Mouse (Mus musculus): ENCODE measurements around the gene Prss36. TPM values are rescaled to one million over a fixed set of nuclear protein-coding genes. Genes with fewer than 3 reads are reported as not detected.

The Prss36 gene
- polyA plus RNA-seq, 1 experiment from 2014 or later, result 11.0 TPM

DNA sequence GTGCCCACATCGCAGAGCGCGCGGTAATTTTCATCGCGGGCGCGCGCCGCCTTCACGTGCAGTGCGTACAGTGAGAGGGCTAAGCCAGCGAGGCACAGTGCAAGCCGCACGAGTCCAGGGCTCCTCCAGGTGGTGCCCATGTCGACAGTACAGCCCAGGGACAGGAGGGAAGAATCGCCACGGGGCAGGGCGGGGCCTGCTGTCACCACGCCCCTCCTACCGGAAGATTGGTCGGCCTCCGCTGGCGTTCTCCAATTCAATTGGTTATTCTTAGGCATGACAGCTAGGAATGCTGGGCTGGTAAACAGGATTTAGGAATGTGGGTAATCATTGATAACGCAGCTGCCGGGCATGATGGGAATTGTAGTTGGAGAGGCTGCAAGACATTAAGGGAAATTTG is 51.1 kb downstream of the Prss36 start, which contains the start of the genes Gm21974 and Vkorc1:
Gene Gm21974 (minus strand): TSS at position 13 of the 400 bp plus-strand sequence.
Gene Vkorc1 (minus strand): TSS at position 176 of the 400 bp plus-strand sequence.
- ATAC-seq (replicated peaks; ENCODE audit: insufficient number of reproducible peaks, low FRiP score, low TSS enrichment, low read depth), result peak; percentile 97
- H3K4me2 ChIP-seq (ENCODE audit: low read depth, low read length), result peak within 1 kb of the TSS; percentile 76
- H3K27me3 ChIP-seq (ENCODE audit: control insufficient read depth, insufficient read depth, low read length), result no peaks in the 10 kb centered on the region
- under 1% methylated on average over 26 of the region's 26 CpGs for WGBS
- H3K4me3 ChIP-seq (ENCODE audit: low read depth, low read length), result peak within 1 kb of the TSS; percentile 56
- peak; percentile 96 for DNase-seq (ENCODE audit: low spot score)
- peak within 1 kb of the TSS; percentile 65 for H3K9ac ChIP-seq (replicated peaks; ENCODE audit: low read length)
- no peaks in the 10 kb centered on the region for H3K4me1 ChIP-seq (ENCODE audit: control insufficient read depth, insufficient read depth, low read length)
- no peaks in the 10 kb centered on the region for H3K9me3 ChIP-seq (replicated peaks; ENCODE audit: control insufficient read depth, low read length)
- H3K27ac ChIP-seq (replicated peaks; ENCODE audit: low read depth, low read length), result peak within 1 kb of the TSS; percentile 22
- H3K36me3 ChIP-seq (replicated peaks; ENCODE audit: control insufficient read depth, insufficient read depth, low read depth, low read length), result no peaks in the 10 kb centered on the region

DNA sequence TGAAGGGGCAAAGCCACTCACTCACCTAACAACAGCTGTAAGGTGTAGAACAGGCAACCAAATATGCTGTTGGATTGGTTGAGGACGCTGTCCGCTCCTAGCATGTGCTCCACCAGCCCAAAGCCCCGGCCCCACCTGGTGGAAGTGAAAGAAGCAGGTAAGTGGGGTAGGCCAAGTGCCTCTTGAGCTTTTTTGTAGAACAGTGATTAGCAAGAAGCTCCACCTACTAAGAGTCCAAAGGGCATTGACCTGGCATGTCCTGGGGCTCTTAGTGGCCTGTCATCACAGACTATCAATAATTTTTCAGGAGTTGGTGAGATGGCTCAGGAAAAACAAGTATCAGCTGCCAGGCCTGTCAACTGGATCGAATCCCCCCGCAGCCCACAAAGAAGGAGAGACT is 52.0 kb downstream of the Prss36 start:
- H3K27ac ChIP-seq (replicated peaks; ENCODE audit: low read depth, low read length), result no peak overlapping the region
- no peaks in the 10 kb centered on the region for H3K9me3 ChIP-seq (replicated peaks; ENCODE audit: control insufficient read depth, low read length)
- H3K4me3 ChIP-seq (ENCODE audit: low read depth, low read length), result peak overlapping the region; percentile 56
- H3K4me1 ChIP-seq (ENCODE audit: control insufficient read depth, insufficient read depth, low read length), result no peaks in the 10 kb centered on the region
- 84% methylated on average over 5 of the region's 5 CpGs for WGBS
- no peak for DNase-seq (ENCODE audit: low spot score)
- no peaks in the 10 kb centered on the region for H3K27me3 ChIP-seq (ENCODE audit: control insufficient read depth, insufficient read depth, low read length)
- peak overlapping the region; percentile 76 for H3K4me2 ChIP-seq (ENCODE audit: low read depth, low read length)
- ATAC-seq (replicated peaks; ENCODE audit: insufficient number of reproducible peaks, low FRiP score, low TSS enrichment, low read depth), result no peak
- no peaks in the 10 kb centered on the region for H3K36me3 ChIP-seq (replicated peaks; ENCODE audit: control insufficient read depth, insufficient read depth, low read depth, low read length)
- H3K9ac ChIP-seq (replicated peaks; ENCODE audit: low read length), result no peak overlapping the region

DNA sequence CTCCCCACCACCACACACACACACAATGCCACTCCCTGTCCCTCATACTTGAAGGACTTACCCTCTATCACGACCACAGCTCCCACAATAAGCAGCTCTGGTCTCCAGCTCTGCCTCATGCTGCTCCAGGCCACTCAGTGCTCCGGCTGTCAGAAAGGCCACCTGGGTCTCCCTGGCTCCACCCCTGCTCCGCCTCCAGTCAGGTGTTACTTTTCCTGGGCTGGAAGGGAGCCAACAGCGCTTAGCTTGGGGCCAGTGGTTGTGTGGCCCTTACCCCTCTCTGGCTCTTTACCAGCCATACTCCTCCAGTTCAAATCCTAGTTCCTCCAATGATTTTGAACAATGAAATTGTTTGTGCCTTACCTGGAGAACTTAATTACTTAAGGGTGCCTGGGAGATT is 55.7 kb downstream of the Prss36 start, which contains the start of gene Prss53:
Gene Prss53 (minus strand): TSS at position 173 of the 400 bp plus-strand sequence.
- WGBS, result 33% methylated on average over 4 of the region's 4 CpGs
- H3K4me3 ChIP-seq (ENCODE audit: low read depth, low read length), result no peak within 1 kb of the TSS
- H3K36me3 ChIP-seq (replicated peaks; ENCODE audit: control insufficient read depth, insufficient read depth, low read depth, low read length), result peaks cover 8% of the 10 kb centered on the region
- no peaks in the 10 kb centered on the region for H3K9me3 ChIP-seq (replicated peaks; ENCODE audit: control insufficient read depth, low read length)
- H3K27ac ChIP-seq (replicated peaks; ENCODE audit: low read depth, low read length), result no peak within 1 kb of the TSS
- no peak within 1 kb of the TSS for H3K9ac ChIP-seq (replicated peaks; ENCODE audit: low read length)
- no peaks in the 10 kb centered on the region for H3K27me3 ChIP-seq (ENCODE audit: control insufficient read depth, insufficient read depth, low read length)
- DNase-seq (ENCODE audit: low spot score) (no peak), ATAC-seq (replicated peaks; ENCODE audit: insufficient number of reproducible peaks, low FRiP score, low TSS enrichment, low read depth) (no peak)
- no peaks in the 10 kb centered on the region for H3K4me1 ChIP-seq (ENCODE audit: control insufficient read depth, insufficient read depth, low read length)
- H3K4me2 ChIP-seq (ENCODE audit: low read depth, low read length), result no peak within 1 kb of the TSS

DNA sequence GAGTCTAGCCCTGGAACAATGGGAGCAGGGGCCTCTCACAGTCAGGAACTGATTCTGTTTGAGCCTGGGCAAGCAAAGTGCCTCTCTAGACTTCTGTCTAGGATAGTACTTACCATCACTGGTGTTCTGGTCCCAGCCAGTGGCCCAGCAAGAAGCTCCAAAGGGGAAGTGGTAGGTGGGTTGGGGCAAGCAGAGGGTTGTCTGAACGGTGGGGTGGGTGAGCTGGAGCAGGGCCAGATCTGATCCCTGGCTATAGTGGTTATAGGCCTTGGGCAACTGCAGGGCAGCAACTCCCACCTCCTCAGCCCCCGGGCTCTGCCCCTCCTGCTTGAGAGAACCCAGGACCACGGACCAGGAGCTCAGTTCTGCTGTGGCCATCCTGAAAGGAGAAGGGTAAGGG is 57.7 kb downstream of the Prss36 start:
- Histone ChIP-seq H3K4me1 (ENCODE audit: control insufficient read depth, insufficient read depth, low read length) (no peaks in the 10 kb centered on the region), H3K9me3 (replicated peaks; ENCODE audit: control insufficient read depth, low read length) (no peaks in the 10 kb centered on the region), H3K36me3 (replicated peaks; ENCODE audit: control insufficient read depth, insufficient read depth, low read depth, low read length) (peaks cover 11% of the 10 kb centered on the region), H3K9ac (replicated peaks; ENCODE audit: low read length) (no peak overlapping the region), H3K4me3 (ENCODE audit: low read depth, low read length) (no peak overlapping the region), H3K4me2 (ENCODE audit: low read depth, low read length) (no peak overlapping the region), H3K27ac (replicated peaks; ENCODE audit: low read depth, low read length) (no peak overlapping the region), H3K27me3 (ENCODE audit: control insufficient read depth, insufficient read depth, low read length) (no peaks in the 10 kb centered on the region)
- DNase-seq (ENCODE audit: low spot score), result no peak
- ATAC-seq (replicated peaks; ENCODE audit: insufficient number of reproducible peaks, low FRiP score, low TSS enrichment, low read depth), result no peak
- WGBS, result 83% methylated on average over 3 of the region's 3 CpGs

DNA sequence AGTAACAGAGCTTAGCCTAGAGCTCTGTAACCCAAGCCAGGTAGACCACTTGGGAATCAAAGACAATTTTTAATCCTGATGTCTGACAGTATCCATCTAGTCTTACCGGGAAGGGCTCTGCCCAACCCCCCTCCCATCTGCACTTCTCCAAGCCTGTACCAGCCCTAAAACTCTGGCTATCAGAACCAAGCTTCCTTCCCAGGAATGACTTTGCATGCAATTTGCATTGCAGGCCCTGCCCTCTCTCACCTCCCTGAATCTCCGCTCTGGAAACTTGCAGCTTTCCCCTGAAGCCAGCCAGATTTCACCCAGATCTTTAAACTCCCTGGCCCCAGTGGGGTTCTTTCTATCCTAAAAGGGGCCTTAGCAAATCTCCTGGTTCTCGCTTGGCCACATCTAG is 58.7 kb downstream of the Prss36 start:
- Histone ChIP-seq H3K27me3 (ENCODE audit: control insufficient read depth, insufficient read depth, low read length) (no peaks in the 10 kb centered on the region), H3K4me1 (ENCODE audit: control insufficient read depth, insufficient read depth, low read length) (no peaks in the 10 kb centered on the region), H3K9me3 (replicated peaks; ENCODE audit: control insufficient read depth, low read length) (no peaks in the 10 kb centered on the region), H3K4me3 (ENCODE audit: low read depth, low read length) (no peak overlapping the region), H3K36me3 (replicated peaks; ENCODE audit: control insufficient read depth, insufficient read depth, low read depth, low read length) (peaks cover 15% of the 10 kb centered on the region), H3K27ac (replicated peaks; ENCODE audit: low read depth, low read length) (no peak overlapping the region), H3K9ac (replicated peaks; ENCODE audit: low read length) (no peak overlapping the region), H3K4me2 (ENCODE audit: low read depth, low read length) (no peak overlapping the region)
- DNase-seq (ENCODE audit: low spot score) (no peak), ATAC-seq (replicated peaks; ENCODE audit: insufficient number of reproducible peaks, low FRiP score, low TSS enrichment, low read depth) (no peak)
- WGBS, result 83% methylated on average over 3 of the region's 3 CpGs

DNA sequence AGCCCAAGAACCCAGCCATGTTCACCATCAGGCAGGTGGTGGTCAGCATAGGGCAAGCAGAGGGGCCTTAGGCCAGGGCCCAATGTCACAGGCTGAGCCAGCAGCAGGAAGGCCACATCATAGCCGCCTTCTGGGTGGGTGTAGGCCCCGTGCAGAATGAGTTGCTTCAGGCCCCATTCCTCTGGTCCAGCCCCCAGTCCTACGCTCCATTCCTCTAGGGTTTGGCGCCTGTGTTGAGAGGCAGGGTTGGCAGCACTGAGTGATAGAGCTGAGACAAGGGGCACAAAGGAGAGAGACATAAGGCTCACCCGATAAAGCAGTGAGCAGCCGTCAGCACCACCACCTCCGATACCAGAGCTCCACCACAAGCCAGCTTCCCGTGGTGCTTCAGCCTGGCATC is 59.3 kb downstream of the Prss36 start:
- Histone ChIP-seq H3K9ac (replicated peaks; ENCODE audit: low read length) (no peak overlapping the region), H3K4me1 (ENCODE audit: control insufficient read depth, insufficient read depth, low read length) (no peaks in the 10 kb centered on the region), H3K36me3 (replicated peaks; ENCODE audit: control insufficient read depth, insufficient read depth, low read depth, low read length) (peaks cover 19% of the 10 kb centered on the region), H3K9me3 (replicated peaks; ENCODE audit: control insufficient read depth, low read length) (no peaks in the 10 kb centered on the region), H3K27me3 (ENCODE audit: control insufficient read depth, insufficient read depth, low read length) (no peaks in the 10 kb centered on the region), H3K4me2 (ENCODE audit: low read depth, low read length) (no peak overlapping the region), H3K4me3 (ENCODE audit: low read depth, low read length) (no peak overlapping the region), H3K27ac (replicated peaks; ENCODE audit: low read depth, low read length) (no peak overlapping the region)
- ATAC-seq (replicated peaks; ENCODE audit: insufficient number of reproducible peaks, low FRiP score, low TSS enrichment, low read depth) (no peak), DNase-seq (ENCODE audit: low spot score) (no peak)
- 83% methylated on average over 8 of the region's 8 CpGs for WGBS

DNA sequence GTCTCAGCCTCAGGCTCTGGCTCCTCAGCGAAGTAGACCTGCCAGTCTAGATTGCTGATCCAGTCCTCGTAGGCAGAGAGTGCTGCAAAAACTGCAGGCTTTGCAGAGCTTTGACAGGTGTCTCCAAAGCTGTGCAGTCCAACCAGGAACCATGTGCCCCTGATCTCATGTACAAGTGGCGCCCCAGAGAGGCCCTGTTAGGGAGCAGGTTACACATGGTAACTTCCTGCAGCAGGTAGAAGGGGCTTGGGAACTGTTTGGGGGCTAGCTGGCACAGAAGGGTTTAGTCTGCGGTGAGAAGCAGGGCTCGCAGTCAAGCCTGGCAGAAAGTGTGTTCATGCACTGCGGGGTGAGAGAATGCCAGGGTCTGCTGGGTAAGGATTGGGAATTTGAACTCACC is 60.0 kb downstream of the Prss36 start:
- no peak overlapping the region for H3K27ac ChIP-seq (replicated peaks; ENCODE audit: low read depth, low read length)
- H3K4me1 ChIP-seq (ENCODE audit: control insufficient read depth, insufficient read depth, low read length), result no peaks in the 10 kb centered on the region
- no peak overlapping the region for H3K9ac ChIP-seq (replicated peaks; ENCODE audit: low read length)
- no peaks in the 10 kb centered on the region for H3K9me3 ChIP-seq (replicated peaks; ENCODE audit: control insufficient read depth, low read length)
- 91% methylated on average over 6 of the region's 6 CpGs for WGBS
- ATAC-seq (replicated peaks; ENCODE audit: insufficient number of reproducible peaks, low FRiP score, low TSS enrichment, low read depth) (no peak), DNase-seq (ENCODE audit: low spot score) (no peak)
- H3K27me3 ChIP-seq (ENCODE audit: control insufficient read depth, insufficient read depth, low read length), result no peaks in the 10 kb centered on the region
- H3K4me3 ChIP-seq (ENCODE audit: low read depth, low read length), result no peak overlapping the region
- no peak overlapping the region for H3K4me2 ChIP-seq (ENCODE audit: low read depth, low read length)
- peaks cover 25% of the 10 kb centered on the region for H3K36me3 ChIP-seq (replicated peaks; ENCODE audit: control insufficient read depth, insufficient read depth, low read depth, low read length)

DNA sequence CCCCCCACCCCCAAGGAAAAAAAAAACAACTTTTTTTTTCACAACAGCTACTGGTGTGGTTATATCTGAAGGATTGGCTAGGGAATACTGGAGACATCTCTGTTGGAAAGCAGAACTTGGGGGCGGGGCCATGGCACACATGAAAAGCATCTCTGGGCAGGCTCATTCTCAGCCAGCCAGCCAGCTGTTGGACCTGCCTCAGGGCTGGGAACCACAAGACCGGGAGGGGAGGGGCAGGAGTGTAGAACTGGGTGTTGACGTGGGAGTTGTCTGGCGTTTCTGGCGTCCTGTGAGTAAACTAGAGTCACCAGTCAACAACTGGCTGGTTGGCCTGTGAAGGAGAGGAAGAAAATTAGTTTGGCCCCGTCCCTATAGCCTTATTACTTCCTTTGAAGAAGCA is 60.6 kb downstream of the Prss36 start:
- peaks cover 31% of the 10 kb centered on the region for H3K36me3 ChIP-seq (replicated peaks; ENCODE audit: control insufficient read depth, insufficient read depth, low read depth, low read length)

More for the DNA sequence above, 60.6 kb downstream of the Prss36 start:
- no peaks in the 10 kb centered on the region for H3K4me1 ChIP-seq (ENCODE audit: control insufficient read depth, insufficient read depth, low read length)
- DNase-seq (ENCODE audit: low spot score) (no peak), ATAC-seq (replicated peaks; ENCODE audit: insufficient number of reproducible peaks, low FRiP score, low TSS enrichment, low read depth) (no peak)
- no peak overlapping the region for H3K4me2 ChIP-seq (ENCODE audit: low read depth, low read length)
- no peak overlapping the region for H3K9ac ChIP-seq (replicated peaks; ENCODE audit: low read length)
- no peaks in the 10 kb centered on the region for H3K9me3 ChIP-seq (replicated peaks; ENCODE audit: control insufficient read depth, low read length)
- 64% methylated on average over 6 of the region's 6 CpGs for WGBS
- no peak overlapping the region for H3K27ac ChIP-seq (replicated peaks; ENCODE audit: low read depth, low read length)
- H3K4me3 ChIP-seq (ENCODE audit: low read depth, low read length), result no peak overlapping the region
- no peaks in the 10 kb centered on the region for H3K27me3 ChIP-seq (ENCODE audit: control insufficient read depth, insufficient read depth, low read length)

Measured in embryonic facial prominence, embryonic 11.5 days (tissue).